Mouse (Mus musculus) frontal cortex, postnatal 10 days (tissue): ENCODE measurements at regions not wholly inside any gene's neighbourhood (a gene's known extent, or its start where the extent isn't known, plus 50 kb on each side); places are given as distances from the start of the nearest gene placed in this dataset.
A peak's percentile ranks its signal among the peaks of the same experiment; 100 is the strongest.

Experiments used
- DNase-seq, 2 experiments: peaks; one replicate each; pipeline ENCODE4 v3.0.0; 2022; ENCODE audit warnings: low spot score in 2 of 2, mixed read lengths in 1 of 2

DNA sequence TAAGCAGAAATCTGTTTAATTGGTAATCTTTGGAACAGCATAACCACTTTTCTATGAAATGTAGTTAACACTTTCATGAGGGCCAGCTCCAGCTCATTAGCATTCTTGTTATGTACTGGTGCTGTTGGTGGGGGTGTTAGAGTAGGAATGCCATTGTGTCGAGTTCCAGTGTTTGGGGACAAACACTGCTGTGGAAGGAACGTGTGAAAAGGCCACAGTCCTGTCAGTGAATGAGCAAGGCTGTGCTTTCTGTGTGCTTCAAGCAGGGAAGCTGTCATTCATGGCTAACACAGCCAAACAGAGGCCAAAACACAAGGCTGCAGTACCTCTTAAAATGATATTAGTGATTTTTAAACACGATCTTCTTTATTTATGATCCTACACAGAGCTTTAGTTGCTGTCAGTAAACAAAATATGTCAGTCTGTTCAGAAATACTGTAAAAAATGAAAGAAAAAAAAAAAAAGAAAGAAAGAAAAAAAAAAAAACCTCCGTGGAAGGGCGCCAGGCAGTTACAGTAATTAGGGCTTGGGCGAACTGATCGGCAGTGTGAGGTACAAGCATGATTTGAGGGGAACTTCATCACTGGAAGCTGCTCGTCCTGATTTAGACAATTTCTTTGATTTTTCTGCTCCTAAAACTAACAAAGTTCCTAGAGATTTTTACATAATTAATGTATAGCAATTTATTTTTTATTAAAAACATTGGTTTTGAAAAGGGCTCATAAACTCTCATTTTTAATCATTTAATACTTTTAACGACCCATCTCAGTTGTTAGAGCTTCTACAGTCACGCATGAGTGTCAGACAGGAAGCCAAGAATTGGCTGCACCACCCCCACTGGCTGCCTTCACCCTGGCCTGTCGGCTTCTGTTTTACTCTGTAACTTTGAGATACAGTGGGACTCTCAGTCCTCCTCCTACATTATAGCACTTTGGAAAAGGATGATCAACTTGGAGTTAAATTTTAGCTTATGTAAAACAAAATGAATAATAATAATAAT is 80.8 kb upstream of the Dnajc24 start:
- no peak for DNase-seq

- DNase-seq = no peak
Measured at GRCm38 (mm10) chr2:106083001-106083400, 79.7 kb upstream of the Dnajc24 start.

DNA sequence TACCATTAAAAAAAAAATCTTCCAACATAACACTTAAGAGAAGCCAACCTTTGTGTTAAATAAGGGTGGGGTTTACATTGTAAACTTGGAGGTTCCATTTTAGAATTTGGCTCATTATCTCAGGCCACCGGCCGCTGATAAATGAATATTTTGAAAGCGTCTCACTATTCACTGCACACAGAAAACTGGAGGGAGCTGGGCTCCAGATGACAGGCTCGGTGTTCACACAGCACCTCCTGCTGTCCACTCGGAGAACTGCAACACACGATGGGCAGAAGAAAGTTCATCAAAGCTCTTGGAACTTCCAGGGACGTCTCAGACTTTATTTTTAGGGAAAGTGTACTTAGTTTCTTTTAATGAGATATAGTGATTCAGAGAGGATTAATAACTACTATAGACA is 78.6 kb upstream of the Dnajc24 start:
- DNase-seq = peak; percentile 10 to 59

DNA sequence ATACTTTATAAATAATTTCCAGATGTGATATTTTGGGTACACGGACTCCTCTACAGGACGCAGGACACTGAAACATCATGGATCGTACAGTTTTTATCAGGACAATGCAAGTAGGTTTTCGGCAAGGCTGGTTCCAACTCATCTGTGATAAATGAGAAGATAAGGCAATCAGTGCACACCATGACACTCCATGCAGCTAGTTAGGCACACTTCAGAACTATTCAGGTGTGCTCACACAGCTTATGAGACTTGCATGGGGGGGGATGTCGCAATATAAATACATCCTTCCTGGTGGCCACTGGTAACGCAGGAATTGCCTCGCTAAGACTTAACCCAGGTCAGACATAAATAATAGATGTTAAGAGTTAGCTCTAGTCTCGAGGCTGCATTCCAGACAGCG is 77.3 kb upstream of the Dnajc24 start:
- DNase-seq = no peak

DNA sequence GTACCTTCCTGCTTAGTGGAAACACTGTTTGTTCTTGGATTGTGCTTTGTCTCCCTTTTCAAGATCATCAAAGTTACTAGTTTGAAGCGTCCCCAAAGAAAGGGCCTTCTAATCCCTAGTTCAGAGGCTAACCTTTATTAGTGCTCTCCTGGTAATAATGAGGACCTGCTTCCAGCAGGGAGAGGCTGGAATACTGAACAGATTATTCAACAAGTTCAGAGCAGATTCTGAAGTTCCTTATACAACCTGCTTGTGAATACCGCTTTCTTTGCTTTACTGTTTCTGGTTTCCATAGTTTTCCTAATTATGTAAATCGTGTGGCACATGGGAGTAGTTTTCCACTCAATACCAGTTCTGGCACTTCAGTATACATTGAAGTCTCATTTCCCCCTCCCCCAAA is 75.2 kb upstream of the Dnajc24 start:
- DNase-seq = no peak

DNA sequence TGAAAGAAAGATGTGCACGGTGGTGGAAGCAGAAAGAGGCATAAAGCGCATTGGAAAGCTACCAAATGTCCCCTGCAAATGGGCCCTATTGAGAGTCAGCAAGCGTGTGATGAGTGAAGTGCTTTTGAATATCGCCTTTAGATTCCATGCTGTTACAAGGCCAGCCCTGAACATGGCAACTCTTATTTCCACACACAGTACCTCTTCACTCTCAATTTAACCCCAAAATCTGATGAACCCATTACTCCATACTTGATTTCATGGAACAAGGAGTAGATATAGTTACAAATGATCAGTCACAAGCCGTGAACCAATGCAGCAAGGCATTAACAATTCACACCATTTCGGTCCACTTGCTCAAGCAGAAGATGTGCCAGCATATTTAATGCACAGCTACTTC is 71.1 kb upstream of the Dnajc24 start:
- no peak for DNase-seq

- DNase-seq = no peak
Measured at GRCm38 (mm10) chr2:106064316-106064715, 61.0 kb upstream of the Dnajc24 start.
